Mouse (Mus musculus): Measurements from ENCODE around the gene G6pc.

The G6pc gene

GRCm38 (mm10) chr11:101426165-101426564 is 58.8 kb downstream of the G6pc start:
- in situ Hi-C loops (cut with MboI, MseI) = no loop called here

All from T-helper 17 cell (primary cell).